Comparison of ENCODE assay signal across 10 mouse cellular contexts in the genomic region with DNA sequence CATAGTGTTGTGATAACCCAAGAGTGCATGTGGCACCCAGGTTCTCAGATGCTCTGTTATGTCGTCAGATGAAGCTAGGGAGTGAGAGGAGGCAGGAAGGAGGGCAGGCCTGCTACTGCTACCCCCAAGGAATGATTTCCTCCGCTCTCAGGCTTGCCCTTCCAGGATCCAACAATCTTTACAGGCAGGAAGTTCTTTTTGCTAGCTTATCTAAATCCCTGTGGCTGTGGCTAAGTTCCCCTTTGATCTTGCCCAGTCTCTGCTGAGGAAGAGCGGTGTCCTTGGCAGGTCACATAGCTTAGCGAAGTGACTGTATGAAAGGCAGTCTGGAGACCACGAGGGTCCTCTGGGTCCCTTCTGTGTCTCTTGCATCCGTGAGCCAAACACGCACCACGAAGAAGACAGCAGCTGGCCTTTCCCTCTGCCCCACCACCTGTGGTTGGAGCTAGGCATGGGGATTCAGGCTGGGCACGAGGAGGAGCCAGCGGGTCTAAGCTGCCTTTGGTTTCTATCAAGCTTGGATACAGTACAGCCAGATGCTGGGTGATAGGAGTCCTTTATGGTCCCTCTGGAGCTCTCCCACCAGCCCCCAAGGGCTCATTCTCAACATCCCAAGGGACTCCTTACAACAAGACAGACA. TPM values are rescaled to one million over a fixed set of nuclear protein-coding genes. Genes with fewer than 3 reads are reported as not detected.
A peak's percentile ranks its signal among the peaks of the same experiment; 100 is the strongest.
DNase-seq lines count a peak whose midpoint lies in the region; ATAC-seq and TF ChIP-seq lines count a peak whose summit lies in the region.
"Had no signal": no experiment of that assay in that cellular context is flagged by ENCODE, and none has a peak within 500 bp of the region (broad histone marks: within the 10 kb centered on the region; RNA-seq: fewer than 3 reads in every experiment).

No protein-coding gene starts in this region.

- H3K4me1 ChIP-seq in forebrain, embryonic 10.5 days: peaks cover 100% of the 10 kb centered on the region
- peaks cover 31% of the 10 kb centered on the region; the same call in 1 of the 2 replicates for H3K4me1 ChIP-seq in forebrain, embryonic 11.5 days (replicated peaks; ENCODE audit: control insufficient read depth, insufficient read depth, low read length)
- H3K4me1 ChIP-seq in thymus, adult 2 months (replicated peaks; ENCODE audit: control insufficient read depth, insufficient read depth, low read length): peaks cover 70% of the 10 kb centered on the region
- peaks cover 95% of the 10 kb centered on the region for H3K4me1 ChIP-seq in limb, embryonic 10.5 days
- H3K4me1 ChIP-seq in stomach, embryonic 16.5 days (ENCODE audit: control insufficient read depth, insufficient read depth, low read length): peaks cover 76% of the 10 kb centered on the region

- no peak overlapping the region for H3K4me2 ChIP-seq in forebrain, embryonic 11.5 days (ENCODE audit: low read depth, low read length, severe bottlenecking)
- no peak overlapping the region for H3K4me2 ChIP-seq in stomach, embryonic 16.5 days (ENCODE audit: low read depth, low read length)

- ATAC-seq in forebrain, embryonic 11.5 days (replicated peaks; ENCODE audit: low FRiP score): no peak
- ATAC-seq in stomach, embryonic 16.5 days (ENCODE audit: insufficient read depth, low FRiP score): no peak
- ATAC-seq: Patski had no signal

- no peak overlapping the region for H3K4me3 ChIP-seq in forebrain, embryonic 10.5 days
- H3K4me3 ChIP-seq in forebrain, embryonic 11.5 days (ENCODE audit: low read depth, low read length): no peak overlapping the region
- no peak overlapping the region for H3K4me3 ChIP-seq in thymus, adult 2 months (ENCODE audit: control insufficient read depth, insufficient read depth, low read length)
- peak overlapping the region; percentile 31 for H3K4me3 ChIP-seq in limb, embryonic 10.5 days
- H3K4me3 ChIP-seq in stomach, embryonic 16.5 days (replicated peaks; ENCODE audit: low read length): no peak overlapping the region
- H3K4me3 ChIP-seq: erythroblast, embryonic 14.5 days had no signal

- TF ChIP-seq POLR2A in thymus, adult 2 months (IDR thresholded peaks at IDR 0.05; ENCODE audit: control insufficient read depth, extremely low read depth, insufficient read depth, low read length, poor library complexity): no peak

- intact Hi-C loops in left cerebral cortex, postnatal 14 days (cut with DNase I): loop anchor here (10.0 kb wide), 1 partner anchor 486 kb away; a partner anchor contains a TSS

- no peak overlapping the region for H3K9ac ChIP-seq in forebrain, embryonic 11.5 days (ENCODE audit: low read length)
- H3K9ac ChIP-seq in stomach, embryonic 16.5 days (ENCODE audit: low read length): 0 out of 2 replicates have a peak overlapping the region, but pooled peaks have one; percentile 20

- no peak for DNase-seq in forebrain, embryonic 10.5 days (ENCODE audit: extremely low spot score, low spot score)
- no peak for DNase-seq in forebrain, embryonic 11.5 days (ENCODE audit: low spot score)
- DNase-seq in thymus, adult 2 months: no peak
- no peak for DNase-seq in thymus, adult 18-20 months
- no peak for DNase-seq in limb, embryonic 10.5 days (ENCODE audit: low spot score)
- no peak for DNase-seq in left cerebral cortex, postnatal 14 days (ENCODE audit: low spot score in 2 of 2)
- DNase-seq in gastrocnemius, postnatal 10 days: no peak

- no peak for TF ChIP-seq CTCF in thymus, adult 2 months (IDR thresholded peaks at IDR 0.05; ENCODE audit: borderline replicate concordance, control insufficient read depth, extremely low read depth, insufficient read depth, low read length, poor library complexity)

- H3K36me3 ChIP-seq in forebrain, embryonic 10.5 days (replicated peaks): no peaks in the 10 kb centered on the region
- no peaks in the 10 kb centered on the region for H3K36me3 ChIP-seq in forebrain, embryonic 11.5 days (ENCODE audit: control insufficient read depth, insufficient read depth, low read length)
- H3K36me3 ChIP-seq in thymus, adult 2 months (ENCODE audit: control insufficient read depth, insufficient read depth, low read length): no peaks in the 10 kb centered on the region
- H3K36me3 ChIP-seq in limb, embryonic 10.5 days: no peaks in the 10 kb centered on the region
- H3K36me3 ChIP-seq in stomach, embryonic 16.5 days (ENCODE audit: control insufficient read depth, insufficient read depth, low read length): no peaks in the 10 kb centered on the region

- 39% methylated on average over 10 of the region's 10 CpGs for WGBS in forebrain, embryonic 10.5 days
- WGBS in forebrain, embryonic 11.5 days: 45% methylated on average over 10 of the region's 10 CpGs
- WGBS in thymus, adult 2 months: 21% methylated on average over 10 of the region's 10 CpGs
- 22% methylated on average over 10 of the region's 10 CpGs for WGBS in limb, embryonic 10.5 days
- 45% methylated on average over 10 of the region's 10 CpGs for WGBS in stomach, embryonic 16.5 days

- no peaks in the 10 kb centered on the region for H3K9me3 ChIP-seq in forebrain, embryonic 10.5 days
- H3K9me3 ChIP-seq in forebrain, embryonic 11.5 days (ENCODE audit: control insufficient read depth, low read length): no peaks in the 10 kb centered on the region
- 0 out of 2 replicates have a peak, but pooled peaks cover 1% of the 10 kb centered on the region for H3K9me3 ChIP-seq in limb, embryonic 10.5 days (replicated peaks)
- no peaks in the 10 kb centered on the region for H3K9me3 ChIP-seq in stomach, embryonic 16.5 days (replicated peaks; ENCODE audit: control insufficient read depth, low read length)

- peak overlapping the region; percentile 69 for H3K27ac ChIP-seq in forebrain, embryonic 10.5 days
- H3K27ac ChIP-seq in forebrain, embryonic 11.5 days (ENCODE audit: low read depth, low read length): no peak overlapping the region
- H3K27ac ChIP-seq in thymus, adult 2 months (ENCODE audit: control insufficient read depth, insufficient read depth, low read length): peak overlapping the region; percentile 93
- peak overlapping the region; percentile 81 for H3K27ac ChIP-seq in limb, embryonic 10.5 days
- peak overlapping the region; percentile 70; the same call in 1 of the 2 replicates for H3K27ac ChIP-seq in stomach, embryonic 16.5 days (ENCODE audit: low read length)

- peaks cover 55% of the 10 kb centered on the region for H3K27me3 ChIP-seq in forebrain, embryonic 10.5 days (ENCODE audit: poor library complexity, severe bottlenecking)
- no peaks in the 10 kb centered on the region for H3K27me3 ChIP-seq in forebrain, embryonic 11.5 days (ENCODE audit: control insufficient read depth, insufficient read depth, low read length)
- no peaks in the 10 kb centered on the region for H3K27me3 ChIP-seq in thymus, adult 2 months (ENCODE audit: control insufficient read depth, insufficient read depth, low read length)
- H3K27me3 ChIP-seq in limb, embryonic 10.5 days (ENCODE audit: low read depth, poor library complexity, severe bottlenecking): 0 out of 2 replicates have a peak, but pooled peaks cover under 1% of the 10 kb centered on the region
- no peaks in the 10 kb centered on the region for H3K27me3 ChIP-seq in stomach, embryonic 16.5 days (ENCODE audit: control insufficient read depth, insufficient read depth, low read length)
- H3K27me3 ChIP-seq: Patski had no signal

RNA-seq across cellular contexts. Expression of a gene that starts 7.1 kb away (rescaled TPM):
- 5.8 and 8.8 TPM in 2 replicates for polyA plus RNA-seq in forebrain, embryonic 10.5 days (2016; fragmentation: Nextera tagmentation; extraction: Ambion mirVana)
- 16.4 and 19.1 TPM in 2 replicates for polyA plus RNA-seq in forebrain, embryonic 11.5 days (2014; fragmentation: Nextera tagmentation; extraction: Ambion mirVana)
- 224 and 247 TPM in 2 replicates for polyA plus RNA-seq in thymus, adult 2 months (2012; rRNA removed)
- 7.2 and 10.9 TPM in 2 replicates for polyA plus RNA-seq in limb, embryonic 10.5 days (2016; fragmentation: Nextera tagmentation; extraction: Ambion mirVana)
- polyA plus RNA-seq in stomach, embryonic 16.5 days (2015; fragmentation: Nextera tagmentation; extraction: Ambion mirVana): 2.2 and 2.3 TPM in 2 replicates
- total RNA-seq in left cerebral cortex, postnatal 14 days (2021): 100 to 1,000 TPM; 180 to 201 TPM
- total RNA-seq in gastrocnemius, postnatal 10 days (2021): 1 to 10 TPM; 1.1 to 2.0 TPM

Comparison
In these comparisons a context has a peak if more than half of its experiments do, and no peak if none do; other contexts are left out.
1. RNA of a gene that starts 7.1 kb away (polyA plus RNA-seq): 224 to 247 TPM in thymus, adult 2 months; 16.4 to 19.1 TPM in forebrain, embryonic 11.5 days, 7.2 to 10.9 TPM in limb, embryonic 10.5 days, 5.8 to 8.8 TPM in forebrain, embryonic 10.5 days and 2.2 to 2.3 TPM in stomach, embryonic 16.5 days; every median in the first group is over 10 times any median in the second.